Mouse (Mus musculus) thymus, postnatal 14 days (tissue): ENCODE measurements at regions not wholly inside any gene's neighbourhood (a gene's known extent, or its start where the extent isn't known, plus 50 kb on each side); places are given as distances from the start of the nearest gene placed in this dataset.
"Not testable (repeated sequence)": the region's sequence is repeated elsewhere in the genome, so short reads cannot be mapped to it uniquely, and the experiment has no call there.

Experiments used
- DNase-seq: peaks from one replicate; pipeline ENCODE4 v3.0.0; 2021

- DNase-seq, result no peak
Measured at GRCm38 (mm10) chr13:72184116-72184845, 220.8 kb upstream of the Irx1 start.

- DNase-seq, result no peak
Measured at GRCm38 (mm10) chr13:72184846-72185118, 221.3 kb upstream of the Irx1 start.

DNA sequence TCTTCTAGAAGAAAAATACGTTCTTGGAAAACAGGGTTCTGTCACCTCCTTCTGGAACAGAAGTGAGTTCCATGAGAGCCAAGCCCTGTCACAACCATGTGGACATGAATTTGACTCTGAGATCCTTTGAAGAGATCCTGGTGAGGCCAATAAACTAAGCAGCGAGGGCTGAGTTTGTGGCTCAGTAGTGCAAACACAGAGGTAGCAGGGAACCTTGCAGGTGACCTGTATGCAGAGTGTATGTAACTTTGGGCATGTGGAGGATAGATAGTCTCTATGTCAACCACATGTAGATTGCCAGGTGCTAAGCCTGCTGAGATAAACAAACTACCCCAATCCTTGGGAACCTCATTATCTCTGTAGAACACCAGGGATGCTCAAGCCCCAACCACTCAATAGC is 232.4 kb upstream of the Irx1 start:
- DNase-seq, result no peak

GRCm38 (mm10) chr13:72198341-72199105 is 235.0 kb upstream of the Irx1 start:
- DNase-seq, result no peak

DNA sequence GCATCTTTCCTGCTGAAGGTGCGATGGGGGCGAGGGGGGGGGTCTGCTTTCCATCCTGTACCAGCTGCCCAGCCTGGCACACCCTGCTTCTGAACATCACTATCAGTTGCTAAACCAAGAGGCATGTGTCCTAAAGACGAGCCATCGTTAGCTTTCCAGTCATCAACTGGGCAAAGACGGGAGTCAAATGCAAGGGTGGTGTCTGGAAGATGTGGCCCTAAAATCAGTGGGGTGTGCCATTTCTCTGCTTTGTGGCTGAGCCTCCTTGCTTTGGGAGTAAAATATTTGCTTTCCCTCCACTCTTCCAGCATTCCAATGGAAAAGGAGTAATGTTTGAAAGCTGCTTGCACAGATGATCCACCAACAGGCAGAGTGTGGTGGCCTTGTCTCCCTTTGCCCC is 246.0 kb upstream of the Irx1 start:
- DNase-seq, result no peak

DNA sequence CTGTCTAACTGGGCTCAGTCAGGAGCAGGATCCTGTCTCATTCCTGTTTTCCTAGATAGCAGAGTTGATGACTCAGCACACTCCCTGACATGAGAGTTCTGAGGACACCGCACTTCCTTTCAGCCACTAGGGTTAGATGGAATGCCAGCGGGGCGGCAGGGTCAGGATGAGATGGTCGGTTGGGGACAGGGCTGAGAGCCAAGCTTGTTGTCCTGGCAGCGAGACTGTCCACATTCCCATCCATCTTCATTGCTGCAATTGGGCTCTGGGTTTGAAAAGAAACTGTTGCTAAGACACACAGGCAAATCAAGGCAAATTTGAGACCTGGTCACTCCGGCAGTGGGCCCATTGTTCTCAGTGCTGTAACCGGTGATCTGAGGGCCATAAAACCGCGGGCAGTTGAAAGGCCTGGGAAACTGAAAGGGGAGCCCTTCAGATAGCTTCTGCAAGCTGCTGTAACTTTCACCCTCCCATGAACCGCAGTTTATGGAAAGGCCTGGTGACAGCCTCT is 246.5 kb upstream of the Irx1 start:
- no peak for DNase-seq

GRCm38 (mm10) chr13:72210474-72211309 is 247.2 kb upstream of the Irx1 start:
- DNase-seq, result no peak

DNA sequence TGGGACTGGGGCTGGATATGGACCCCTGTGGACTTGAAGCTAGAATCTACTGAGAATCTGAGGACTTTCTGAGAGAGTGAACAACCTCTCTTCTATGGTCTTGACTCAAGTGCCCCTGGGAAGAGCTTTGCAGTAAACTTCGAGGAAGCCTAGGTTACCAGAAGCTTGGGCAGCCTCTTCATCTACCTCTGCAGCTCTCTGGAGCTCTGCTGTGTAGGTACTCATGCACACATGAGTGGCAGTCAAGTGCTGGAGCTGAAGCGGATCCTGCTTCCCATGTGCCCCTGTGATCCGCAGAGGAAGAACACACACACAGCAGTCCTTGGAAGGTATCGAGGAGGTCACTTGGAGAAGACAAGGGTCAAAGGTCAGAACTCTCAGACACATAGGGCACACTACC is 248.2 kb upstream of the Irx1 start:
- no peak for DNase-seq

GRCm38 (mm10) chr13:72212747-72213146 is 249.2 kb upstream of the Irx1 start:
- no peak for DNase-seq

GRCm38 (mm10) chr13:72219329-72219728 is 255.8 kb upstream of the Irx1 start:
- no peak for DNase-seq

GRCm38 (mm10) chr13:72227102-72227501 is 263.6 kb upstream of the Irx1 start:
- DNase-seq, result no peak

DNA sequence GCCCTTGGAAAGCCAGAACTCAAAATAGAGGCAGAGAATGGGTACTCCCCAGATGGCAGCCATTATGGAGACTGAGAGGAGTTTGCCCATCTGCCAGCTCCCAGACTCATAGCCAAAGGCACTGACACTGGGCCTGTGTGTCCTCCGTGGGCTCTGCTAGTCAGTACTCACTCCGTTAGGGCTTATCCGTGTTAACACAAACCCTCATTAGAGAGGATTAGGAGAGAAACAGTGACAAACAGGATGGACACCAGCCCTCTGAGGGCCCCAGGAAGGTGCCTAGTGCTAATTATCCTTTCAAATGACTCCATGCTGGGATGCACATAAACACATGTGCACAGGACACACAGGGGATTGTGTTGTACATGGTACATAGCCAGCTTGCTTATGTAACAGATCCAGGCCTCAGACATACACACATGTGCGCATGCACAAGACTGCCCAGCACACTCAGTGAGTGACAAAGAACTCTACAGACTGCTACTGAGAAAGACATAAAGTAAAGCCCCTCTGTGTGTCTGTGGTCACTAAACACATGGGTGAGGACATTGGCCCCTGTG is 267.6 kb upstream of the Irx1 start:
- no peak for DNase-seq

DNA sequence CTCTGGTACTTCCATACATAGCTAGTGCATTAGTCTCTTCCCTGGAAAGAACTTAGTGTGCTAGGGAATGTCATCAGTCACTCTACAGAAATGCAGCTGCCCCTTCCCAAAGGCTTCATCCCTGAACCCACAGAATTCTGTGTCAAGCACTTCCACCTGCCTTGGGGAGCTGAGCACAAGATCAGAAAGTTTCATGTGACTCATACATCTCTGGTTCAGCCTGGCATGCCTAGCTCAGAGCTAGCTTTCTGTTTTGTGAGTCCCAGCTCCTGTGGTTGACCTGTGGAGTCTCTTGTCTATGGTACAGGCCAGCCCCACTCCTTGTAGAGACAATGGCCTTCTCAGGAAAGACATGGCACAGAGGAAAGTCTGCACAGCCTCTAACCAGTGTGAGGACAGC is 268.6 kb upstream of the Irx1 start:
- no peak for DNase-seq

DNA sequence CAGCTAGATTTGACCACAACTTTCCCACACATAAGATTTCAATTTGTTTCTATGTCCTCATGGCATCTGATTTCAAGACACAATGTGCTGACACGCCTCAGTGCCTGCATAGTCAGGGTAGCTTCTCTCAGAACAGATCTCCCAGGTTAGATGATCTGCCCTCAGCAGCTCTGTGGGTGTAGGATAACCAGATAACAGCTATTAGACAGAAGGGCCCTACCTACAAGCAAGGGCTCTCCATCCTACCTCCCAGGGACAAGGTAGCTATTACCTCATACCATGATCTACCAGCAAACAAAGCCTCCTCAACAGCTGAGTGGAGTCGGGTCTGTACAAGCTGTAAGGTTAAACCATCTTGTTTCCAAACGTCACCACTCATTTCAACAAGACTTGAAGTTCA is 278.4 kb upstream of the Irx1 start:
- no peak for DNase-seq

DNA sequence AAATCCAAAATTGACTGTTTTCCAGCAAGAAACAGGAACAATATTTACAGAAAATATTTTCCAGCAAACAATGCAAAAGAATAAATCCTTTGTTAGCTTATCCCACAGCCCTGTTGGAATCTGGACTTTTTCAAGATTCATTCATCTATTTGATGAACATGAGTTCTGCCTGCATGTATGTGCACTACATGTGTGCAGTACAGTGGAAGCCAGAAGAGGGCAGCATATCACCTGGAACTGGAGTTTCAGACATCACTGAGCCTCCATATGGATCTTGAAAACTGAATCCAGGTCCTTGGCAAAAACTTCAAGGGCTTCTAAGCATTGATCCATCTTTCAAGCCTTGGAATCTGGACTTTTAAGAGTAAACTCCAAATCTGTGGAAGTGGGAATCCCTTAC is 286.9 kb upstream of the Irx1 start:
- DNase-seq, result no peak

GRCm38 (mm10) chr13:72253242-72253641 is 289.7 kb upstream of the Irx1 start:
- not testable (repeated sequence) for DNase-seq

DNA sequence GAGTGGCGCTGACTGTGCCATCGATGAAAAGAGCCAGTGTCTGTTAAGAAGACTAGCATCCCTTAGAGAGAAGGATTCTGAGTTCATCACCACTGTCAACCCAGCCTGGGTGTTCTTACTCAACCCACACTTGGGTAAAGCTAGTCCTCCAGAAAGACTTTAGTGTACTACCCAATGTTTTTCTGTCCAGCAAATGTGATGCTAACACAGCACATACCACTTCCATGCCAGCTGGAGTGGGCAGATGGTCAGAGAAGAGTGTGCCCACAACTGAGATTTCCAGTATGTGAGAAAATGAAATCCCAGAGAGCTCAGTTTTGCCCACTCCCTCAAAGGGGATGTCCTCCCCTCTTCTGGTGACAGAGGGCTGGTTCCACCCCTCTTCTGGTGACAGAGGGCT is 295.3 kb upstream of the Irx1 start:
- no peak for DNase-seq

- DNase-seq, result no peak
Measured at GRCm38 (mm10) chr13:72264416-72264815, 300.9 kb upstream of the Irx1 start.

DNA sequence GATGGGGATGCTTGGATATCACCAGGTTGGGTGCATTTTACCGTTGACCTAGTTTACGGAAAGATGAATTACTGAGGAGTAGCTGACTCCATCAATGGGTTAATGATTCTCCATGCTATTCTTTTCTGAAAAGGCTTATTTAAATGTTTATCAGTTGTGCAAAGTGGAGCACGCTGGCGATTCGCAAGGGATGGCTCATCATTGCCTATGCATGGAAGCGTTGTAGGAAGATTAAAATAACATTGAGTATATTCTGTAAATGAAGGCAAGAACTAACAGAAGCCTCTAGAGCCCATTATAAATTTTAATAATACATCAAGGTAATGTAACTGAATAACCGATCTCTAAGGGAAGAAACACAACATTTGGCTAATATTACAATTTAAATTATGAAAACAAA is 301.6 kb upstream of the Irx1 start:
- DNase-seq, result no peak

DNA sequence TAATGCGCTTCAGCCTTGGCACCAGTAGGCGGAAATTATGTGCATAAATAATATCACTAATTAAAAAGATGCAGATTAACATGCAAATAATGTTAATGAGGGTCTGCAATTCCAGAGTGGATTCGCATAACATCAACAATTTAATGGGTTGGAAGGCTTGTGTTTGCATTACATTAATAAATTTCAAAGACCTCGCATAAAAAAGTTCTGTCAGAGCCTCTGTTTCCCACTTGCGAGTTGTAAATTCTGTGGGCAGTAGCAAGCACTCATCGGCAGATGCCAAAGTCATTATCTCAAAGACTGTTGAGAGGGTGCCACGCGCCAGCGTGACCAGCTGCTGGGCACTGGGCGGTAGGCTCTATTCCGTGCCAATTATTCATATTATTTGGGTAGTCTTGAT is 302.1 kb upstream of the Irx1 start:
- no peak for DNase-seq

GRCm38 (mm10) chr13:72266174-72266768 is 302.7 kb upstream of the Irx1 start:
- no peak for DNase-seq

DNA sequence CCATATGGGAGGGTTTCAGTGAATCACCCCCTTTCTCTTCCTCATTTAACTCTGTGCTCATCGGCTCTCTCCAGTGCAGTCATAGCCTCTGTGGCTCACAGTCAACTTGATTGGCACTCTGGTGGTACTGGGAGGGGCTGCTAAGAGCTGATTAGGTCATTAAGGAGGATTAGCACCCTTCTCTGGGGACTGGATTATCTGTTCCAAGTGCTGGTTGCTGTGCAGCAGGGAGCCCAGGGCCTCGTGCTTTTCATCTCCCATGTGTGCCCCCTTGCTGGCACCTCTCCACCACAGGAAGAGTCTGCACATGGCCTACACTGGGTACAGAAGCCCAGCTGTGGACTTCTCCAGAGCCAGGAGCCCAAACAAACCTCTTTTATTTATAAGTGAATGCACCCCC is 316.8 kb upstream of the Irx1 start:
- DNase-seq, result no peak

- DNase-seq, result no peak
Measured at GRCm38 (mm10) chr13:72280871-72281270, 317.3 kb upstream of the Irx1 start.
